Mouse (Mus musculus): ENCODE data around the gene Kcnd2. TPM values are rescaled to one million over a fixed set of nuclear protein-coding genes. Genes with fewer than 3 reads are reported as not detected.

Kcnd2 gene
- 0.37 and 0.54 TPM in 2 replicates for polyA plus RNA-seq (2015; fragmentation: Nextera tagmentation; extraction: Ambion mirVana)

- Histone ChIP-seq H3K9me3 (ENCODE audit: control insufficient read depth, low read length) (no peaks in the 10 kb centered on the region), H3K27me3 (replicated peaks; ENCODE audit: control insufficient read depth, insufficient read depth, low read length) (peaks cover 19% of the 10 kb centered on the region), H3K4me3 (ENCODE audit: low read length) (peak within 1 kb of the TSS; percentile 74), H3K27ac (ENCODE audit: low read length) (no peak within 1 kb of the TSS), H3K9ac (ENCODE audit: low read depth, low read length) (peak within 1 kb of the TSS; percentile 65), H3K36me3 (ENCODE audit: control insufficient read depth, insufficient read depth, low read length) (no peaks in the 10 kb centered on the region), H3K4me2 (ENCODE audit: low read depth, low read length) (peak within 1 kb of the TSS; percentile 99), H3K4me1 (ENCODE audit: control insufficient read depth, insufficient read depth, low read length) (peaks cover 11% of the 10 kb centered on the region)
- WGBS = 9% methylated on average over 34 of the region's 34 CpGs
- ATAC-seq = peak; percentile 42; the same call in 1 of the 2 replicates
Observed at GRCm38 (mm10) chr6:21215491-21216191, at the start of gene Kcnd2. Gene Kcnd2, plus strand, starts transcription at chr6:21215503.

GRCm38 (mm10) chr6:21166611-21167010 is 48.7 kb upstream of the Kcnd2 start:
- H3K4me1 ChIP-seq (ENCODE audit: control insufficient read depth, insufficient read depth, low read length) = no peaks in the 10 kb centered on the region
- no peak overlapping the region for H3K27ac ChIP-seq (ENCODE audit: low read length)
- no peaks in the 10 kb centered on the region for H3K36me3 ChIP-seq (ENCODE audit: control insufficient read depth, insufficient read depth, low read length)
- ATAC-seq = no peak
- WGBS = 72% methylated on average over 1 of the region's 1 CpGs
- H3K4me2 ChIP-seq (ENCODE audit: low read depth, low read length) = no peak overlapping the region
- no peaks in the 10 kb centered on the region for H3K27me3 ChIP-seq (replicated peaks; ENCODE audit: control insufficient read depth, insufficient read depth, low read length)
- H3K4me3 ChIP-seq (ENCODE audit: low read length) = no peak overlapping the region
- H3K9me3 ChIP-seq (ENCODE audit: control insufficient read depth, low read length) = no peaks in the 10 kb centered on the region
- no peak overlapping the region for H3K9ac ChIP-seq (ENCODE audit: low read depth, low read length)

GRCm38 (mm10) chr6:21195341-21195740 is 20.0 kb upstream of the Kcnd2 start:
- no peak overlapping the region for H3K4me2 ChIP-seq (ENCODE audit: low read depth, low read length)
- H3K27me3 ChIP-seq (replicated peaks; ENCODE audit: control insufficient read depth, insufficient read depth, low read length) = no peaks in the 10 kb centered on the region
- H3K27ac ChIP-seq (ENCODE audit: low read length) = no peak overlapping the region
- H3K4me3 ChIP-seq (ENCODE audit: low read length) = no peak overlapping the region
- ATAC-seq = no peak
- H3K9me3 ChIP-seq (ENCODE audit: control insufficient read depth, low read length) = no peaks in the 10 kb centered on the region
- H3K9ac ChIP-seq (ENCODE audit: low read depth, low read length) = no peak overlapping the region
- WGBS = 58% methylated on average over 2 of the region's 2 CpGs
- no peaks in the 10 kb centered on the region for H3K4me1 ChIP-seq (ENCODE audit: control insufficient read depth, insufficient read depth, low read length)
- no peaks in the 10 kb centered on the region for H3K36me3 ChIP-seq (ENCODE audit: control insufficient read depth, insufficient read depth, low read length)

- Histone ChIP-seq H3K9me3 (ENCODE audit: control insufficient read depth, low read length) (no peaks in the 10 kb centered on the region), H3K9ac (ENCODE audit: low read depth, low read length) (peak overlapping the region; percentile 65; the same call in 1 of the 2 replicates), H3K4me1 (ENCODE audit: control insufficient read depth, insufficient read depth, low read length) (peaks cover 11% of the 10 kb centered on the region)
Observed at GRCm38 (mm10) chr6:21213865-21214672, 1.2 kb upstream of the Kcnd2 start.

DNA sequence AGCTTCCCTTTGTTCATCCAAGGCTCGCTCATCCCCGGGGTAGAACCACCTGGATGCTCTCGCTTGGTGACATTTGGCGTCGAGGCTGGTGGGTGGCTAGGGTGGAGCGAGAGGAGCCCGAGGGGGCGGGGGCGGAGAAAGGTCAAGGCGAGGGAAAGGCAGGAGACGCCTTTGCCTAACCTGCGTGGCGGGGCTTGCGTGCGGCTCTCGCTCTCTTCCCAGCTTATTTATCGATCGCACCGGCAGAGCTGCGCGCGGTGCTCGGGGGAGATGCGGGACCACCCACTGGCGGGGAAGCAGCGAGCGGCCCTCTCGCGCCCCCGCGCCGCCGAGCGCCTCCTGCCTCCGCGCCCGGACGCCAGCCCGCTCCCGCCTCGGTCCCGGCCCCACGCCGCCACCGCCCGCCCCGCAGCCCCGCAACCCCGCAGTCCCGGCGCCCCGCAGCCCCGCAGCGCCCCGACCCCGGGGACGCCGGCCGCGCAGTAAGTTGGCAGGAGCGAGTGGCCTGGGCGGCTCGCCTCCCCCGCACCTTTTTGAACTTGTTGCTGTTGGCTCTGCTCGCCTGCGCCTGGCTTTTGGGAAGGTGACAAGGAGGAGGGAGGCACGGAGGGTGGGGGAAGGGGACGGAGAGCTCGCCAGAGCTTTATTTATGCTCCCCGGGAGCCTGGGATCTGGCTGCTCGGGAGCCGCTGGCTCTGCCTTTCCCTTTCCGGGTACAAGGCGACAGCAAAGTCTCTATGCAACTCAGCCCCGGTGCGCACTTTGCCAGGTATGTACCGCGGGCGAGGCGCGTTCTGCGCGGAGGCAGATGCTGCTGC is 421 bp upstream of the Kcnd2 start:
- 1% methylated on average over 71 of the region's 83 CpGs for WGBS

More at GRCm38 (mm10) chr6:21213865-21214672, 1.2 kb upstream of the Kcnd2 start:
- ATAC-seq = peak; percentile 37; the same call in 1 of the 2 replicates
- Histone ChIP-seq H3K4me2 (ENCODE audit: low read depth, low read length) (peak overlapping the region; percentile 99), H3K27me3 (replicated peaks; ENCODE audit: control insufficient read depth, insufficient read depth, low read length) (peaks cover 19% of the 10 kb centered on the region), H3K36me3 (ENCODE audit: control insufficient read depth, insufficient read depth, low read length) (no peaks in the 10 kb centered on the region), H3K27ac (ENCODE audit: low read length) (no peak overlapping the region), H3K4me3 (ENCODE audit: low read length) (peak overlapping the region; percentile 74)
- under 1% methylated on average over 29 of the region's 29 CpGs for WGBS

DNA sequence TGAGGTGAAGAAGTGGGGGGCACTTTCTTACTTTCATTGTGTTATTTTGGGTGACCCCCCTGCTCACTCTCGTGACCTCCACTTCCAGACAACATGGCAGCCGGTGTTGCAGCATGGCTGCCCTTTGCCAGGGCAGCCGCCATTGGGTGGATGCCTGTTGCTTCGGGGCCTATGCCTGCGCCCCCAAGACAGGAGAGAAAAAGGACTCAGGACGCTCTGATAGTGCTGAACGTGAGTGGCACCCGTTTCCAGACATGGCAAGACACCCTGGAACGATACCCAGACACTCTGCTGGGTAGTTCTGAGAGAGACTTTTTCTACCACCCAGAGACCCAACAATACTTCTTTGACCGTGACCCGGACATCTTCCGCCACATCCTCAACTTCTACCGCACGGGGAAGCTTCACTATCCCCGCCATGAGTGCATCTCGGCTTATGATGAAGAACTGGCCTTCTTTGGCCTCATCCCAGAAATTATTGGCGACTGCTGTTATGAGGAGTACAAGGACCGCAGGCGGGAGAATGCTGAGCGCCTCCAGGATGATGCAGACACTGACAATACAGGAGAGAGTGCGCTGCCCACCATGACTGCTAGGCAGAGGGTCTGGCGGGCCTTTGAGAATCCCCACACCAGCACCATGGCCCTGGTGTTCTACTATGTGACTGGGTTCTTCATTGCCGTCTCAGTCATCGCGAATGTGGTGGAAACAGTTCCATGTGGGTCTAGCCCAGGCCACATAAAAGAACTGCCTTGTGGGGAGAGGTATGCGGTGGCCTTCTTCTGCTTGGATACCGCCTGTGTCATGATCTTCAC is 1.1 kb downstream of the Kcnd2 start:
- H3K4me2 ChIP-seq (ENCODE audit: low read depth, low read length) = no peak overlapping the region
- 90% methylated on average over 27 of the region's 27 CpGs for WGBS
- no peaks in the 10 kb centered on the region for H3K36me3 ChIP-seq (ENCODE audit: control insufficient read depth, insufficient read depth, low read length)
- H3K4me1 ChIP-seq (ENCODE audit: control insufficient read depth, insufficient read depth, low read length) = peaks cover 11% of the 10 kb centered on the region
- no peak overlapping the region for H3K27ac ChIP-seq (ENCODE audit: low read length)
- peaks cover 19% of the 10 kb centered on the region for H3K27me3 ChIP-seq (replicated peaks; ENCODE audit: control insufficient read depth, insufficient read depth, low read length)
- no peak overlapping the region for H3K9ac ChIP-seq (ENCODE audit: low read depth, low read length)
- no peak overlapping the region for H3K4me3 ChIP-seq (ENCODE audit: low read length)
- no peaks in the 10 kb centered on the region for H3K9me3 ChIP-seq (ENCODE audit: control insufficient read depth, low read length)
- no peak for ATAC-seq

More for the DNA sequence above, 421 bp upstream of the Kcnd2 start:
- Histone ChIP-seq H3K27me3 (replicated peaks; ENCODE audit: control insufficient read depth, insufficient read depth, low read length) (peaks cover 19% of the 10 kb centered on the region), H3K4me1 (ENCODE audit: control insufficient read depth, insufficient read depth, low read length) (peaks cover 11% of the 10 kb centered on the region), H3K4me2 (ENCODE audit: low read depth, low read length) (peak overlapping the region; percentile 99), H3K27ac (ENCODE audit: low read length) (no peak overlapping the region), H3K9me3 (ENCODE audit: control insufficient read depth, low read length) (no peaks in the 10 kb centered on the region), H3K9ac (ENCODE audit: low read depth, low read length) (peak overlapping the region; percentile 65), H3K36me3 (ENCODE audit: control insufficient read depth, insufficient read depth, low read length) (no peaks in the 10 kb centered on the region), H3K4me3 (ENCODE audit: low read length) (peak overlapping the region; percentile 74)
- ATAC-seq = peak; percentile 83

- no peak overlapping the region for H3K9ac ChIP-seq (ENCODE audit: low read depth, low read length)
- H3K36me3 ChIP-seq (ENCODE audit: control insufficient read depth, insufficient read depth, low read length) = no peaks in the 10 kb centered on the region
- no peak overlapping the region for H3K4me2 ChIP-seq (ENCODE audit: low read depth, low read length)
- no peaks in the 10 kb centered on the region for H3K9me3 ChIP-seq (ENCODE audit: control insufficient read depth, low read length)
- peaks cover 19% of the 10 kb centered on the region for H3K27me3 ChIP-seq (replicated peaks; ENCODE audit: control insufficient read depth, insufficient read depth, low read length)
- no peak overlapping the region for H3K4me3 ChIP-seq (ENCODE audit: low read length)
- 95% methylated on average over 10 of the region's 10 CpGs for WGBS
- no peak overlapping the region for H3K27ac ChIP-seq (ENCODE audit: low read length)
- H3K4me1 ChIP-seq (ENCODE audit: control insufficient read depth, insufficient read depth, low read length) = peaks cover 11% of the 10 kb centered on the region
- ATAC-seq = no peak
Observed at GRCm38 (mm10) chr6:21217156-21217555, 1.9 kb downstream of the Kcnd2 start.

DNA sequence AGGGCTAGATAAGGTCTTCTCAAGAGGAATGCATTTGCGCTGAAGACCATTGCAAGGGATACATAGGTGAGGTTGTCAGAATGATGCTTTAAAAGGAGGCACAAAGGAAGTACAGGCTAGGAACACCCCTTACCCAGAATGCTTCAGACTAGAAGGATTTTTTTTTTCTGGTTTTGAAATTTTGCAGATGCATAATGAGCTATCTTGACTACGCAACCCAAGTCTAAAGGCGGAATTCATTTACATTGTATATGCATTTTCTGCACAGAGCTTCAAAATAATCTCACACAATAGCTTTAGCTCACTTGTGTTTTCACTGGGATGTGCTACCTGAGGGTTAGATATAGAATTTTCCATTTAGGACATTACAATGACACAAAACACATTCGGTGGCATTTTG is 10.8 kb downstream of the Kcnd2 start:
- no peaks in the 10 kb centered on the region for H3K27me3 ChIP-seq (replicated peaks; ENCODE audit: control insufficient read depth, insufficient read depth, low read length)
- no peaks in the 10 kb centered on the region for H3K36me3 ChIP-seq (ENCODE audit: control insufficient read depth, insufficient read depth, low read length)
- WGBS = 95% methylated on average over 4 of the region's 4 CpGs
- H3K4me3 ChIP-seq (ENCODE audit: low read length) = no peak overlapping the region
- H3K27ac ChIP-seq (ENCODE audit: low read length) = no peak overlapping the region
- no peaks in the 10 kb centered on the region for H3K4me1 ChIP-seq (ENCODE audit: control insufficient read depth, insufficient read depth, low read length)
- H3K4me2 ChIP-seq (ENCODE audit: low read depth, low read length) = no peak overlapping the region
- no peak for ATAC-seq
- no peaks in the 10 kb centered on the region for H3K9me3 ChIP-seq (ENCODE audit: control insufficient read depth, low read length)
- H3K9ac ChIP-seq (ENCODE audit: low read depth, low read length) = no peak overlapping the region
